Mouse (Mus musculus): Measurements from ENCODE around the gene Alk.

DNA sequence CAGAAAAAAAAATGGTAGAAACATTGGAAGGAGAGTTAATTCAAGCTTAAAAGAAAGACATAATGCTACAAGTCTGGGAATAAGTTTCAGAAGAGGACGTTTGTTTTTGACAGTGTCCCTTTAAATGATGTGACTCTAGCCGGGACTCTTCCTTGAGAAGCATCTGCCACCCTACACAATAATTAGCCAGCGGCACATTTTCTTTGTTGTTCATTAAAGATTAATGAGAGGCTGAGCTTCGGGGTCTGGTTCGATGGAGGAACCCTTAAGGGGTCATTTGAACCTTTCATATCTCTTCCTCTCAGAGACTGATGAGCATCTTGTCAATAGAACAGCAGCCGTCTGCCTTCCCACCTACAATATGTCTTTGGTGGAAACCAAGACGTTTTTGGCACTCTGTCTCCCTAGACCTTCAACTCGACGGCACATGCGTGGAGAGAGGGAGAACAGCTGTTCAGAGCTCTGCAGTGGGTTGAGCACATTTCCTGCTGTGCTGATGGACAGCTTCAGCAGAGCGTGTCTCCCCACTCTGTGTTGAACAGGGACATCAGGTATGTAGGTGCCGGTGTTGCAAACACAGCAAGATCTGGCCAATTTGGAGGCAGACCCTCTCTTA is 528.0 kb downstream of the Alk start:
- TF ChIP-seq MEF2A (IDR thresholded peaks at IDR 0.05; ENCODE audit: extremely low read depth, insufficient replicate concordance, low read depth, low read length, poor library complexity, severe bottlenecking) (no peak), RCOR1 (IDR thresholded peaks at IDR 0.05; ENCODE audit: low read depth, low read length) (no peak), CTCF (IDR thresholded peaks at IDR 0.05 in 2 of 3, conservative IDR thresholded peaks at IDR 0.05 in 1 of 3; ENCODE audit: control insufficient read depth in 1 of 3, insufficient read depth in 1 of 3, low read depth in 2 of 3, low read length in 3 of 3, poor library complexity in 1 of 3, severe bottlenecking in 1 of 3) (no peak), GABPA (IDR thresholded peaks at IDR 0.05; ENCODE audit: low read depth, low read length) (no peak), EP300 (IDR thresholded peaks at IDR 0.05; ENCODE audit: low read depth in 1 of 2, low read length in 2 of 2) (no peak), POLR2A (IDR thresholded peaks at IDR 0.05; ENCODE audit: control insufficient read depth in 1 of 2, insufficient read depth in 1 of 2, low read depth in 1 of 2, low read length in 2 of 2, poor library complexity in 1 of 2) (no peak), USF2 (IDR thresholded peaks at IDR 0.05; ENCODE audit: borderline replicate concordance in 1 of 2, insufficient read depth in 1 of 2, low read depth in 1 of 2, low read length in 2 of 2) (no peak), MAX (IDR thresholded peaks at IDR 0.05; ENCODE audit: low read length) (no peak), SIN3A (IDR thresholded peaks at IDR 0.05; ENCODE audit: low read length) (no peak), MXI1 (IDR thresholded peaks at IDR 0.05; ENCODE audit: low read depth, low read length) (no peak), ZNF384 (IDR thresholded peaks at IDR 0.05; ENCODE audit: low read depth, low read length) (no peak), UBTF (IDR thresholded peaks at IDR 0.05; ENCODE audit: borderline replicate concordance, insufficient read depth, low read depth, low read length) (no peak), GATA1 (IDR thresholded peaks at IDR 0.05; ENCODE audit: low read depth, low read length) (no peak), KAT2A (conservative IDR thresholded peaks at IDR 0.05; ENCODE audit: low read depth, low read length) (no peak)

Measured in MEL (cell line).